Mouse (Mus musculus) midbrain, embryonic 16.5 days (tissue): ENCODE results near the gene Tspan13. TPM values are rescaled to one million over a fixed set of nuclear protein-coding genes. Genes with fewer than 3 reads are reported as not detected.

ENCODE experiments used
- ATAC-seq: fragments of 200-750 bp; cut with Nextera tagmentation; 2 replicates; pipeline ENCODE4 v1.8.0; 2017; ENCODE audit warnings: moderate TSS enrichment
- H3K27ac ChIP-seq: fragments of 300-500 bp; sonication (generic); 2 replicates; pipeline ENCODE4 v1.5.1; 2014; ENCODE audit warnings: mild to moderate bottlenecking, low read length, mixed read lengths
- H3K27me3 ChIP-seq: fragments of 300-500 bp; sonication (generic); 2 replicates; pipeline ENCODE4 v1.6.1; 2014; ENCODE audit warnings: low read depth, low read length, mixed read lengths; ENCODE audit not compliant: control insufficient read depth, insufficient read depth
- H3K36me3 ChIP-seq: fragments of 300-500 bp; sonication (generic); 2 replicates; pipeline ENCODE4 v1.6.1; 2014; ENCODE audit warnings: mild to moderate bottlenecking, low read length, moderate library complexity, mixed read lengths; ENCODE audit not compliant: control insufficient read depth, insufficient read depth
- H3K4me1 ChIP-seq: fragments of 300-500 bp; sonication (generic); 2 replicates; pipeline ENCODE4 v1.6.1; 2014; ENCODE audit warnings: mild to moderate bottlenecking, low read length, mixed read lengths; ENCODE audit not compliant: control insufficient read depth, insufficient read depth
- H3K4me2 ChIP-seq: fragments of 300-500 bp; sonication (generic); 2 replicates; pipeline ENCODE4 v1.6.1; 2014; ENCODE audit warnings: mild to moderate bottlenecking, low read length, mixed read lengths
- H3K4me3 ChIP-seq: fragments of 300-500 bp; sonication (generic); 2 replicates; pipeline ENCODE4 v1.5.1; 2014; ENCODE audit warnings: low read depth, mild to moderate bottlenecking, low read length, moderate library complexity, mixed read lengths
- H3K9ac ChIP-seq: fragments of 300-500 bp; sonication (generic); 2 replicates; pipeline ENCODE4 v1.6.1; 2014; ENCODE audit warnings: low read depth, low read length, mixed read lengths
- H3K9me3 ChIP-seq: fragments of 300-500 bp; sonication (generic); replicated peaks from 2 replicates; pipeline ENCODE4 v1.6.1; 2014; ENCODE audit warnings: mild to moderate bottlenecking, low read length, mixed read lengths; ENCODE audit not compliant: control insufficient read depth, poor library complexity, severe bottlenecking
- WGBS: fragments of 180-500 bp; shearing (Covaris S2); extraction: QIAGEN DNeasy Blood & Tissue Kit; methylation state at CpG from one replicate; pipeline ENCODE4 v1.1.7; 2014; 5-methylcytosine and 5-hydroxymethylcytosine counted together
- polyA plus RNA-seq: library from polyadenylated mRNA; unstranded; fragments of >200 nt; fragmentation: Nextera tagmentation; extraction: Ambion mirVana; gene quantifications from 2 replicates; pipeline ENCODE4 v1.2.1, GENCODE M21; 2015

The Tspan13 gene
- polyA plus RNA-seq, 1 experiment from 2014 or later = 387 TPM

DNA sequence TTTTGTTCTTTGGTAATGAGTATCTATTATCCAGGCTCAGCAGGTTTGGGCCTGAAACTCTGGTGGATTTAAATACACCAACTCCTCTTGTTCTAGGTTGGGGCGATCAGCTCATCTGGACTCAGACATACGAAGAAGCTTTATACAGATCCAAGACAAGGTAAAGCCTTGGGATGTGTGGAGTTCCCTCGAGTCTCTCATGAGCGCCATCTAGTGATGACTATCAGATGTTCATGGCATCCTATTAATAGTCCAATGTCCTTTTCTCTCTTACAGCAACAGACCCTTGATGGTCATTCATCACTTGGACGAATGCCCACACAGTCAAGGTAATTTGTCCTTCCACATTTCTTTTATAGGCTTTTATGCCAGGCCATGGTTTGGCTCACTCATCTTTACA, 46.5 kb downstream of the Tspan13 start:
- no peak for ATAC-seq
- 35% methylated on average over 5 of the region's 5 CpGs for WGBS
- no peak overlapping the region for H3K4me2 ChIP-seq

DNA sequence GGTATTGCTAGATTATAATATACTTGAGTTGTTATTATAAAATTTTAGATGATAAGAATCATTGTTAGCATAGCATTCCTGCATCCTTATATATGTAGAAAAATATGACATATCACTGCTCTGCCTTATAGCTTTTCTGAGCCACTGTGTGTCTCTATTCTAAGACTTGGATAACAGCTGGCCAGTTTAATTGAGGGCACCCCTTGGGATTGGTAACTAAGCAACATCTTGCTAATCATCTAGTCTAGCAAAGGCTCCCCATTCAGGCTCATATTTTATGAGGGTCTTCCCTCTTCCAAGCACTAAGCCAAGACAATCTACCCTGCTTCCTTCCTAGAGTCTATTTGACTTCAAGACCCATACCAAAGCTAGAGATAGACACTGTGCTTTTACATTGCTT, 48.2 kb downstream of the Tspan13 start:
- peak; percentile 60; the same call in 1 of the 2 replicates for ATAC-seq
- Histone ChIP-seq H3K36me3 (no peaks in the 10 kb centered on the region), H3K27me3 (no peaks in the 10 kb centered on the region), H3K9me3 (no peaks in the 10 kb centered on the region), H3K4me1 (no peaks in the 10 kb centered on the region; the same call in 1 of the 2 replicates), H3K27ac (no peak overlapping the region), H3K9ac (no peak overlapping the region), H3K4me3 (no peak overlapping the region), H3K4me2 (no peak overlapping the region)

More for the DNA sequence above, 46.5 kb downstream of the Tspan13 start:
- Histone ChIP-seq H3K27ac (no peak overlapping the region), H3K36me3 (no peaks in the 10 kb centered on the region), H3K4me3 (no peak overlapping the region), H3K27me3 (no peaks in the 10 kb centered on the region), H3K4me1 (no peaks in the 10 kb centered on the region; the same call in 1 of the 2 replicates), H3K9ac (no peak overlapping the region), H3K9me3 (no peaks in the 10 kb centered on the region)

GRCm38 (mm10) chr12:35993583-35993982, 48.7 kb downstream of the Tspan13 start:
- H3K9me3 ChIP-seq = no peaks in the 10 kb centered on the region
- H3K9ac ChIP-seq = no peak overlapping the region
- no peaks in the 10 kb centered on the region for H3K36me3 ChIP-seq
- no peak overlapping the region for H3K4me2 ChIP-seq
- H3K27ac ChIP-seq = no peak overlapping the region
- no peak for ATAC-seq
- no peaks in the 10 kb centered on the region for H3K27me3 ChIP-seq
- H3K4me1 ChIP-seq = no peaks in the 10 kb centered on the region; the same call in 1 of the 2 replicates
- no peak overlapping the region for H3K4me3 ChIP-seq
- 69% methylated on average over 3 of the region's 3 CpGs for WGBS

GRCm38 (mm10) chr12:35992711-35993110, 49.6 kb downstream of the Tspan13 start, which contains the start of gene Agr2:
Gene Agr2, plus strand, starts transcription at chr12:35992907.
- H3K4me3 ChIP-seq = no peak within 1 kb of the TSS
- H3K9me3 ChIP-seq = no peaks in the 10 kb centered on the region
- no peaks in the 10 kb centered on the region for H3K36me3 ChIP-seq
- no peak for ATAC-seq
- WGBS = 53% methylated on average over 9 of the region's 9 CpGs
- no peaks in the 10 kb centered on the region for H3K27me3 ChIP-seq
- no peak within 1 kb of the TSS for H3K4me2 ChIP-seq
- no peak within 1 kb of the TSS for H3K9ac ChIP-seq
- H3K27ac ChIP-seq = no peak within 1 kb of the TSS
- H3K4me1 ChIP-seq = no peaks in the 10 kb centered on the region; the same call in 1 of the 2 replicates

GRCm38 (mm10) chr12:35984743-35985142, 57.6 kb downstream of the Tspan13 start:
- H3K4me3 ChIP-seq = no peak overlapping the region
- H3K27ac ChIP-seq = no peak overlapping the region
- H3K27me3 ChIP-seq = no peaks in the 10 kb centered on the region
- no peak overlapping the region for H3K4me2 ChIP-seq
- WGBS = 87% methylated on average over 5 of the region's 5 CpGs
- H3K9me3 ChIP-seq = no peaks in the 10 kb centered on the region
- no peak for ATAC-seq
- peaks cover 7% of the 10 kb centered on the region for H3K4me1 ChIP-seq
- no peak overlapping the region for H3K9ac ChIP-seq
- no peaks in the 10 kb centered on the region for H3K36me3 ChIP-seq

DNA sequence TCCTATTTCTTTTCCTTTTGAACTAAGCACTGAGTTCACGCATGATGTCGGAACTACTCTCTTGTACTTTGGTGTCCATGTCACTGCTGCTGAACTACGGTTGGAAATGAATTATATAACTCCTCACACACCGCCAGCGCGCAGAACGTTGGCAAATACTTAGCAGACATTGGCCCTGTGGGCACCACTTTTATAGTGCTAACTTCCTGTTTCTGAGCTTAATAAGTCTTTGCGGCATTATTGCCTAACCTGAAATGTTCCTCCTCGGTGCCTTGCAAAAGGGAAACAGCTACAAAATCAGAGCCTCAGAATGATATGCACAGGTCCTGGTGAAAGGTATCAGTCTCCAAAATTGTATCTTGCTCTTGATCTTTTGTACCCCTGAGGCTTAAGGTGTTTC, 58.8 kb downstream of the Tspan13 start:
- Histone ChIP-seq H3K9me3 (no peaks in the 10 kb centered on the region), H3K4me2 (no peak overlapping the region), H3K4me1 (peaks cover 7% of the 10 kb centered on the region), H3K4me3 (no peak overlapping the region), H3K36me3 (no peaks in the 10 kb centered on the region), H3K9ac (no peak overlapping the region), H3K27ac (no peak overlapping the region), H3K27me3 (no peaks in the 10 kb centered on the region)
- WGBS = 95% methylated on average over 9 of the region's 9 CpGs
- ATAC-seq = no peak

GRCm38 (mm10) chr12:35981732-35982360, 60.5 kb downstream of the Tspan13 start:
- H3K27me3 ChIP-seq = no peaks in the 10 kb centered on the region
- H3K9ac ChIP-seq = no peak overlapping the region
- no peaks in the 10 kb centered on the region for H3K9me3 ChIP-seq
- 28% methylated on average over 6 of the region's 6 CpGs for WGBS
- no peaks in the 10 kb centered on the region for H3K36me3 ChIP-seq
- H3K4me2 ChIP-seq = peak overlapping the region; percentile 8; the same call in 1 of the 2 replicates
- H3K4me1 ChIP-seq = peaks cover 11% of the 10 kb centered on the region
- H3K27ac ChIP-seq = no peak overlapping the region
- no peak overlapping the region for H3K4me3 ChIP-seq
- peak; percentile 92 for ATAC-seq

GRCm38 (mm10) chr12:35979625-35980024, 62.7 kb downstream of the Tspan13 start:
- no peak for ATAC-seq
- Histone ChIP-seq H3K9me3 (no peaks in the 10 kb centered on the region), H3K36me3 (no peaks in the 10 kb centered on the region), H3K9ac (no peak overlapping the region), H3K4me3 (no peak overlapping the region), H3K27ac (no peak overlapping the region), H3K4me1 (peaks cover 11% of the 10 kb centered on the region), H3K4me2 (no peak overlapping the region), H3K27me3 (no peaks in the 10 kb centered on the region)
- 93% methylated on average over 5 of the region's 5 CpGs for WGBS

DNA sequence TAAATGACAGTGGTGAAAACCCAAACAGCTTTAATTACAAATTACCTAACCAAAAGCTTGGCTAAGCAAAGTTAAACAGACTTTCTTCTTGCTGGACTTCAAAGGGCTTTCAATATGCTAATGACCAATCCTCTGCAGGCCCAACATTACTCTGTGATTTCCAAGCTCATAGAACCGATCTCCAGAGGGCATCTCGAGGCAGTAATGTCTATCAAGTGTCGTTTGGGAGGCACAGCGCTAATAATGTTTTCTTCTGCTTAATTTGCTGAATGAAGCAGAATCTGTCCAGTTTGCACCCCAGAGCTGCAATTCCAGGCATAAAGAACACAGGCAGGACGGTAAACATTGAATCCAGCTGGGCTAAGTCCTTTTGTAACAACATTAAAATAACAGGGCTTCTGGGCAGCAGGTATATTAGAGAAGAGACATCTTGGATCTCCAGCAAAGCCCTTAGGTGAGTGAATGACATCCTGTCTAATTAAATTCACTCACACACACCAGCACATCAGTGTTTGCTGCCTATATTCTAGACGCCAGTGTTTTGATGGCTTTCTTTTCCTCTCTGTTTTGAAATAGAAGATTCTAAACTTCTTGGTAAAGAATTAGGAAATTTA, 64.6 kb downstream of the Tspan13 start:
- Histone ChIP-seq H3K4me3 (no peak overlapping the region), H3K9ac (no peak overlapping the region), H3K4me1 (peaks cover 11% of the 10 kb centered on the region), H3K36me3 (no peaks in the 10 kb centered on the region), H3K27ac (0 out of 2 replicates have a peak overlapping the region, but pooled peaks have one; percentile 26), H3K27me3 (no peaks in the 10 kb centered on the region), H3K9me3 (no peaks in the 10 kb centered on the region), H3K4me2 (no peak overlapping the region)
- peak; percentile 67 for ATAC-seq
- 19% methylated on average over 6 of the region's 6 CpGs for WGBS
